Mouse (Mus musculus): ENCODE data around the gene Gng7. TPM values are rescaled to one million over a fixed set of nuclear protein-coding genes. Genes with fewer than 3 reads are reported as not detected.

The Gng7 gene
- 0.67 TPM for polyA plus RNA-seq (2017; shearing (Covaris generic))

GRCm38 (mm10) chr10:81014393-81015384, at the start of gene Gng7:
Gene Gng7, minus strand, starts transcription at chr10:81014945.

GRCm38 (mm10) chr10:81059603-81060543, 45.1 kb upstream of the Gng7 start, which contains the start of gene Sgta:
Gene Sgta, minus strand, starts transcription at chr10:81060181.

GRCm38 (mm10) chr10:81036988-81037580, 22.3 kb upstream of the Gng7 start, which contains the start of gene Slc39a3:
Gene Slc39a3, minus strand, starts transcription at chr10:81037426.

DNA sequence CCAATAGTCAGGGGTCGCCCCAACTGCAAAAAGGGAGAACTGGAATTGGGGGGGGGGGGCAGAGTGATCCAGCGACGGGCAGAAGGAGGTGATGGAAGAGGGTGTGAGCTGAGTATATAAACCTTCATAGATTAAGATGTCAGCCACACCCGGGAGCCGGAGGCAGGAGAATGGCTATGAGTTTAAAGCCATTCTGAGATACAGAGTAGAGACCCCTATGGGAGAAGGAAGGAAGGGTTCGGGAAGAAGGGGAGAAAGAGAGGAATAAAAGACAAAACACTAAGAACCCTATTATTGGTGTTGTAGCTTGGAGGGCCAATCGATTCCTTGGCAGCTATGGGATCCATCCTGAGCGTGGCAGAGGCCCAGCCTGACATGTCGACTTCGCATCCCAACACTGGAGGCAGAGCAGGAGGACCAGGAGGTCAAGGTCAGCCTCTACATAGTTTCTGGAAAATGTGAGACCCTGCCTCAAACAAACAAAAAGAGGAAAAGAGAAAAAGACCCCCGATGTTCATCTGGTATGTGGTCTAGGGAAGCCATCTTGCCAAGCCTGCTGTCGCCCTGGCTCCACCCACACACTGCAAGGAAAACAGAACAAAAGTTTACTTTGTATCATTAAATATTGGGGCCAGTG, 11.0 kb upstream of the Gng7 start, which contains the start of gene Diras1:
TSS of gene Diras1 (minus strand) at position 24 of the 637 bp plus-strand sequence.

DNA sequence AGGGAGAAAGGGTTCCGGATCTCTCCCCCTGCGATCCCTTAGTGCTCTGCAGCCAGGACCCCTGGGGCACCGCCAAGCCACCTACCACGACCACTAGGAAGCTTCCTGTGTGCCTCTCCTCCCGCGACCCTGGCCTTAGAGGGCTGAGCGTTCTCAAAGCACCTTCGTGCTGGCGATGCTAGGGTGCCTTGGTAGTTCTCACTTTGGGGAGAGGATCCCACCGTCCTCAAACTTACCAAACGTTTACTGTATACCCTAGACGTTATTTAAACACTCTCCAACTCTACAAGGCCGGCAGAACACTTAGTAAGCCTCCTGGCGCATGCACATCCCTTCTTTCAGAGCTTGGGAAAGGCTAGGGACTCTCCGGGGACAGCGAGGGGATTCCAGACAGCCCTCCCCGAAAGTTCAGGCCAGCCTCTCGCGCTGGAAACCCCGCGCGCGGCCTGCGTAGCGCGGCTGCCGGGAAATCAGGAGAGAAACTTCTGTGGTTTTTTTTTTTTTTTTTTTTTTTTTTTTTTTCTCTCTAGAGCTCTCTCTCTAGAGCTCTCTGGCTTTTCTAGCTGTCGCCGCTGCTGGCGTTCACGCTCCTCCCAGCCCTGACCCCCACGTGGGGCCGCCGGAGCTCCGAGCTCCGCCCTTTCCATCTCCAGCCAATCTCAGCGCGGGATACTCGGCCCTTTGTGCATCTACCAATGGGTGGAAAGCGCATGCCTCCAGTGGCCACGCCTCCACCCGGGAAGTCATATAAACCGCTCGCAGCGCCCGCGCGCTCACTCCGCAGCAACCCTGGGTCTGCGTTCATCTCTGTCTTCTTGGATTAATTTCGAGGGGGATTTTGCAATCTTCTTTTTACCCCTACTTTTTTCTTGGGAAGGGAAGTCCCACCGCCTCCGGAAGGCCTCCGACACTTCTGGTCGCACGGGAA, 85.2 kb downstream of the Gng7 start, which contains the start of gene Gadd45b:
TSS of gene Gadd45b (plus strand) at position 775 of the 928 bp plus-strand sequence.

DNA sequence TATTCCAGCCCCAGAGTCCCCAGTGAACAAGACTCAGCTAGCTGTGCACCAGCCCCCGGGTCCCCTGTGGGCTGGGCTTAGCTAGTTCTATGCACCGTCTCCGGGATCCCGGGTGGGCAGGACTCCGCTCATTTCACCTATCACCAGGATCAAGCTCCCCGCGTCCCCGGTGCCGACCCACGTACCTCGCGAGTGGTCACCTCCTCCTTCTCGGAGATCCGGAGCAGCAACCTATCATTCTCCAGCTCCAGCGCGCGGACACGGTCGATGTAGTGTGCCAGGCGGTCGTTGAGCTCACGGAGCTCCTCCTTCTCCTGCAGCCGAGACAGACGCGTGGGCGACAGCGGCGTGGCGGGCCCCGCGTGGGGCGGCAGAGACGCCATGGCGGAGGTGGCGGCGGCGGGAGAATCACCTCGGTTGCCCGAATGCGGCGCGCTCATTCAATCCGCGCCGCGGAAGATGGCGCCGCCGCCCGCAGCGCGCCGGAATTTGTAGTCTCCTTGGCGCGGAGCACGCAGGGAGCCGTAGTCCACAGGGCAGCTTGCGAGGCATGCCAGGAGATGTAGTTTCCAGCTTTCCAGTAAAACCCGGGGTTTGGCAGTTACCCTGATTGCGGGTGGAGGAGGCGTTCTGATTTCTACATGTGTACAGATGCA, 96.8 kb downstream of the Gng7 start, which contains the start of gene Lmnb2:
TSS of gene Lmnb2 (minus strand) at position 467 of the 656 bp plus-strand sequence.

DNA sequence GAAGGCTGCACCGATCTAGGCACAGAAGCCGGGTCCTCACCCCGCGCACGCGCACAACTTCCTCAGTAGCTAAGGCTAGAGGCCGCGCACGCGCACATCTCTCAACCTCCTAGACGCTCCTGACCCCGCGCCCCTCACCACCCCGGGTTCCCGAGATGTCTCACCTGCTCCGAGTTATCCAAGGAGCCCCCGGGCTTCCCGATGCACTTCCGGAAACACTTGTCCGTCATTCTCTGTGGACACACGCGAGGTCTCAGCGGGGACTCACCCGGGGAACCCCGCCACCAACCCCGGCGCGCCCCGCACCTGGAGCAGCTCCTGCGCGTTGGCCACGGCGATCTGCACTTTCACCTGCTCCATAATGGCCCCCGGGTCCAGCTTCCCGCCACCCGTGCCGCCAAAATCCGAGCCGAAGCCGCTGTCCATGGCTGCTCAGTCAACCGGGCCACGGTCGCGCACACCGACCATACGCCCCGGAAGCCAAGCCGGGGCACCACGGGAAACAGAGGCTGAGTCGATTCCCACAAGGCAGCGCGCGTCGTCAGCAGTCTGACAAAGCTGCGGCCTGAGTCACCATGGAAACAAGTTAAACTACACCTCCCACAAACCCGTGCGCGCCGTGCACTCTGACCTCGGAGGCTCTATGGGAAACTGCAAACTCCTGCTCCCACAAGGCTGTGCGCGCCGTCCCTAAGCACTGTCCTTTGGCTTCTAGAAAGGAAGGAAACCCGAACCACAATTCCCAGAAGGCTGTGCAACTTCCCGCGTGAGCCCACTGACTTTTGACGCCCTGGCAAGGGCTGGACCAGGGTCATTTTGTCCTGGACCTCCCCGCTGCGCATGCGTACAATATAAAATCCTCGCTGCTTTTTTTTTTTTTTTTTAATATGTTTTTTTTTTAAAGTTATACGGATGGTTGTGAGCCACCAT, 114.2 kb downstream of the Gng7 start, which contains the start of gene Timm13:
TSS of gene Timm13 (minus strand) at position 652 of the 930 bp plus-strand sequence.

Other genes with a start within 250 kb of the Gng7 start
- 62.8 TPM for gene Sf3a2, start 216.7 kb downstream of the Gng7 start, polyA plus RNA-seq (2017; shearing (Covaris generic))
- gene Plekhj1, start 216.3 kb downstream of the Gng7 start, polyA plus RNA-seq (2017; shearing (Covaris generic)): 189 TPM
- gene Amh, start 209.7 kb downstream of the Gng7 start, polyA plus RNA-seq (2017; shearing (Covaris generic)): not detected
- not detected for gene Jsrp1, start 201.4 kb downstream of the Gng7 start, polyA plus RNA-seq (2017; shearing (Covaris generic))
- gene Oaz1, start 188.3 kb downstream of the Gng7 start, polyA plus RNA-seq (2017; shearing (Covaris generic)): 2,107 TPM
- gene Lingo3, start 170.9 kb downstream of the Gng7 start, polyA plus RNA-seq (2017; shearing (Covaris generic)): not detected
- 80.2 TPM for gene Lsm7, start 159.7 kb downstream of the Gng7 start, polyA plus RNA-seq (2017; shearing (Covaris generic))
- gene Sppl2b, start 159.7 kb downstream of the Gng7 start, polyA plus RNA-seq (2017; shearing (Covaris generic)): 19.0 TPM
- gene Tmprss9, start 143.1 kb downstream of the Gng7 start, polyA plus RNA-seq (2017; shearing (Covaris generic)): not detected
- 133 TPM for gene Timm13, start 114.0 kb downstream of the Gng7 start, polyA plus RNA-seq (2017; shearing (Covaris generic))
- gene Lmnb2, start 96.7 kb downstream of the Gng7 start, polyA plus RNA-seq (2017; shearing (Covaris generic)): 12.7 TPM
- 590 TPM for gene Gadd45b, start 84.9 kb downstream of the Gng7 start, polyA plus RNA-seq (2017; shearing (Covaris generic))
- not detected for gene Diras1, start 10.7 kb upstream of the Gng7 start, polyA plus RNA-seq (2017; shearing (Covaris generic))
- 9.4 TPM for gene Slc39a3, start 22.5 kb upstream of the Gng7 start, polyA plus RNA-seq (2017; shearing (Covaris generic))
- 64.8 TPM for gene Sgta, start 45.2 kb upstream of the Gng7 start, polyA plus RNA-seq (2017; shearing (Covaris generic))
- 6.2 TPM for gene Thop1, start 55.1 kb upstream of the Gng7 start, polyA plus RNA-seq (2017; shearing (Covaris generic))
- gene Creb3l3, start 83.9 kb upstream of the Gng7 start, polyA plus RNA-seq (2017; shearing (Covaris generic)): not detected
- gene Map2k2, start 91.0 kb upstream of the Gng7 start, polyA plus RNA-seq (2017; shearing (Covaris generic)): 147 TPM
- 74.9 TPM for gene Zbtb7a, start 120.3 kb upstream of the Gng7 start, polyA plus RNA-seq (2017; shearing (Covaris generic))
- gene Pias4, start 153.0 kb upstream of the Gng7 start, polyA plus RNA-seq (2017; shearing (Covaris generic)): 39.4 TPM
- 872 TPM for gene Eef2, start 161.7 kb upstream of the Gng7 start, polyA plus RNA-seq (2017; shearing (Covaris generic))
- 90.2 TPM for gene Dapk3, start 168.1 kb upstream of the Gng7 start, polyA plus RNA-seq (2017; shearing (Covaris generic))
- gene 4930442H23Rik, start 168.9 kb upstream of the Gng7 start, polyA plus RNA-seq (2017; shearing (Covaris generic)): 0.70 TPM
- gene Nmrk2, start 187.1 kb upstream of the Gng7 start, polyA plus RNA-seq (2017; shearing (Covaris generic)): 0.21 TPM
- 5.9 TPM for gene Atcay, start 215.9 kb upstream of the Gng7 start, polyA plus RNA-seq (2017; shearing (Covaris generic))
- 5.5 TPM for gene Zfr2, start 218.2 kb upstream of the Gng7 start, polyA plus RNA-seq (2017; shearing (Covaris generic))
- gene Matk, start 238.0 kb upstream of the Gng7 start, polyA plus RNA-seq (2017; shearing (Covaris generic)): 59.6 TPM